Mouse (Mus musculus) embryonic stem cell, embryonic (primary cell): ENCODE measurements around the gene Amy2a5.
"Not testable (repeated sequence)": the region's sequence is repeated elsewhere in the genome, so short reads cannot be mapped to it uniquely, and the experiment has no call there.

Experiments
- CTCF ChIA-PET, 4 experiments: fragments of 300-600 bp in 2 of 4; fragments of 350-600 bp in 2 of 4; sonication (Branson Sonifier 250); formaldehyde crosslinking; loops; one replicate each; lab custom pipeline; 2022; ENCODE audit warnings: inconsistent platforms in 2 of 4; lab: Charles Lee
- POLR2A ChIA-PET, 4 experiments: fragments of 300-600 bp in 2 of 4; fragments of 350-600 bp in 2 of 4; sonication (Branson Sonifier 250); formaldehyde crosslinking; loops; one replicate each; lab custom pipeline; 2022; ENCODE audit warnings: antibody characterized with exemption in 4 of 4, inconsistent platforms in 1 of 4; lab: Charles Lee

Amy2a5 gene

GRCm38 (mm10) chr3:113258737-113259136 is at the start of gene Amy2a5:
Gene Amy2a5, minus strand, starts transcription at chr3:113258837.
- POLR2A ChIA-PET = not testable (repeated sequence)

GRCm38 (mm10) chr3:113291349-113291748 is 32.7 kb upstream of the Amy2a5 start, which contains the start of gene Amy2a4:
Gene Amy2a4, minus strand, starts transcription at chr3:113291449.
- POLR2A ChIA-PET, CTCF ChIA-PET: not testable (repeated sequence)

More at GRCm38 (mm10) chr3:113258737-113259136, at the start of gene Amy2a5:
- CTCF ChIA-PET = not testable (repeated sequence)

- POLR2A ChIA-PET, CTCF ChIA-PET: not testable (repeated sequence)
These were observed 21.6 kb upstream of the Amy2a5 start for GRCm38 (mm10) chr3:113280285-113280684.

- POLR2A ChIA-PET, CTCF ChIA-PET: not testable (repeated sequence)
These were observed 20.9 kb upstream of the Amy2a5 start for GRCm38 (mm10) chr3:113279586-113279985.

GRCm38 (mm10) chr3:113227115-113227514 is 31.5 kb downstream of the Amy2a5 start:
- ChIA-PET POLR2A (no interaction called here), CTCF (no interaction called here)
